Mouse (Mus musculus): ENCODE measurements at regions not wholly inside any gene's neighbourhood (a gene's known extent, or its start where the extent isn't known, plus 50 kb on each side); places are given as distances from the start of the nearest gene placed in this dataset.
"Not testable (repeated sequence)": the region's sequence is repeated elsewhere in the genome, so short reads cannot be mapped to it uniquely, and the experiment has no call there.

- not testable (repeated sequence) for H3K4me3 ChIP-seq; H3K27ac ChIP-seq; DNase-seq (ENCODE audit: low spot score in 2 of 2)
Measured at GRCm38 (mm10) chr6:3201507-3201906, 197.9 kb downstream of the Samd9l start.

GRCm38 (mm10) chr6:3201107-3201506 lies 198.3 kb downstream of the Samd9l start:
- no peak overlapping the region for H3K4me3 ChIP-seq
- TF ChIP-seq CTCF (conservative IDR thresholded peaks at IDR 0.05) = no peak
- DNase-seq (ENCODE audit: low spot score in 2 of 2) = no peak
- H3K27ac ChIP-seq = no peak overlapping the region

GRCm38 (mm10) chr6:3200586-3200985 lies 198.8 kb downstream of the Samd9l start:
- H3K4me3 ChIP-seq, H3K27ac ChIP-seq: not testable (repeated sequence)
- DNase-seq (ENCODE audit: low spot score in 2 of 2) = peak in 1 of 2 experiments; percentile 72

GRCm38 (mm10) chr6:3192424-3192820 lies 206.9 kb downstream of the Samd9l start:
- H3K4me3 ChIP-seq; DNase-seq (ENCODE audit: low spot score in 2 of 2); H3K27ac ChIP-seq: not testable (repeated sequence)

- H3K27ac ChIP-seq; H3K4me3 ChIP-seq; DNase-seq (ENCODE audit: low spot score in 2 of 2): not testable (repeated sequence)
Measured at GRCm38 (mm10) chr6:3191695-3192423, 207.5 kb downstream of the Samd9l start.

GRCm38 (mm10) chr6:3183819-3184199 lies 215.6 kb downstream of the Samd9l start:
- no peak overlapping the region for H3K27ac ChIP-seq
- no peak overlapping the region for H3K4me3 ChIP-seq
- peak; percentile 70 for TF ChIP-seq CTCF (conservative IDR thresholded peaks at IDR 0.05)
- DNase-seq (ENCODE audit: low spot score in 2 of 2) = peak in 1 of 2 experiments; percentile 22

- no peak overlapping the region for H3K27ac ChIP-seq
- TF ChIP-seq CTCF (conservative IDR thresholded peaks at IDR 0.05) = no peak
- H3K4me3 ChIP-seq = no peak overlapping the region
- DNase-seq (ENCODE audit: low spot score in 2 of 2) = peak in 1 of 2 experiments; percentile 17
Measured at GRCm38 (mm10) chr6:3182889-3183818, 216.2 kb downstream of the Samd9l start.

GRCm38 (mm10) chr6:3182424-3182841 lies 216.9 kb downstream of the Samd9l start:
- not testable (repeated sequence) for DNase-seq (ENCODE audit: low spot score in 2 of 2); H3K4me3 ChIP-seq; H3K27ac ChIP-seq

GRCm38 (mm10) chr6:3179603-3180348 lies 219.6 kb downstream of the Samd9l start:
- H3K4me3 ChIP-seq, H3K27ac ChIP-seq: not testable (repeated sequence)

GRCm38 (mm10) chr6:3169479-3169878 lies 229.9 kb downstream of the Samd9l start:
- H3K4me3 ChIP-seq; DNase-seq (ENCODE audit: low spot score in 2 of 2); H3K27ac ChIP-seq: not testable (repeated sequence)

More at GRCm38 (mm10) chr6:3179603-3180348, 219.6 kb downstream of the Samd9l start:
- not testable (repeated sequence) for DNase-seq (ENCODE audit: low spot score in 2 of 2)

GRCm38 (mm10) chr6:3166149-3166548 lies 233.2 kb downstream of the Samd9l start:
- not testable (repeated sequence) for DNase-seq (ENCODE audit: low spot score in 2 of 2); H3K27ac ChIP-seq; H3K4me3 ChIP-seq

GRCm38 (mm10) chr6:3151901-3152300 lies 247.5 kb downstream of the Samd9l start:
- H3K4me3 ChIP-seq; H3K27ac ChIP-seq; DNase-seq (ENCODE audit: low spot score in 2 of 2): not testable (repeated sequence)

GRCm38 (mm10) chr6:3137823-3138222 lies 261.5 kb downstream of the Samd9l start:
- not testable (repeated sequence) for DNase-seq (ENCODE audit: low spot score in 2 of 2); H3K27ac ChIP-seq

GRCm38 (mm10) chr6:3133763-3134162 lies 265.6 kb downstream of the Samd9l start:
- H3K27ac ChIP-seq; H3K4me3 ChIP-seq; DNase-seq (ENCODE audit: low spot score in 2 of 2): not testable (repeated sequence)

More at GRCm38 (mm10) chr6:3137823-3138222, 261.5 kb downstream of the Samd9l start:
- not testable (repeated sequence) for H3K4me3 ChIP-seq

- H3K27ac ChIP-seq = not testable (repeated sequence)
Measured at GRCm38 (mm10) chr6:3116296-3116695, 283.1 kb downstream of the Samd9l start.

More at GRCm38 (mm10) chr6:3116296-3116695, 283.1 kb downstream of the Samd9l start:
- not testable (repeated sequence) for DNase-seq (ENCODE audit: low spot score in 2 of 2); H3K4me3 ChIP-seq

Measured in layer of hippocampus, adult 2 months (tissue).